Mouse (Mus musculus): Measurements from ENCODE around the gene Cfap100.

Gene Cfap100

GRCm38 (mm10) chr6:90369725-90370553, 58.7 kb downstream of the Cfap100 start:
- DNase-seq, result peak; percentile 37

GRCm38 (mm10) chr6:90368976-90369724, 59.4 kb downstream of the Cfap100 start, which contains the start of gene Zxdc:
TSS of gene Zxdc (plus strand) at chr6:90369492.
- peak; percentile 99 for DNase-seq

GRCm38 (mm10) chr6:90363301-90363700, 65.3 kb downstream of the Cfap100 start:
- DNase-seq, result no peak

- DNase-seq, result no peak
These were observed 67.5 kb downstream of the Cfap100 start for GRCm38 (mm10) chr6:90360922-90361614.

GRCm38 (mm10) chr6:90360024-90360781, 68.4 kb downstream of the Cfap100 start:
- DNase-seq, result peak; percentile 42

- DNase-seq, result no peak
These were observed 69.2 kb downstream of the Cfap100 start for GRCm38 (mm10) chr6:90359445-90359844.

- DNase-seq, result no peak
These were observed 70.5 kb downstream of the Cfap100 start for GRCm38 (mm10) chr6:90358142-90358541.

Measured in lung, postnatal 14 days (tissue).